Mouse (Mus musculus) liver, embryonic 14.5 days (tissue): ENCODE measurements around the gene Etv6. TPM values are rescaled to one million over a fixed set of nuclear protein-coding genes. Genes with fewer than 3 reads are reported as not detected.

Experiments used
- ATAC-seq: fragments of 200-750 bp; cut with Nextera tagmentation; 2 replicates; pipeline ENCODE4 v1.8.0; 2017; ENCODE audit warnings: moderate number of reproducible peaks, mild to moderate bottlenecking, moderate library complexity; ENCODE audit not compliant: insufficient read depth
- DNase-seq, 3 experiments: peaks; one replicate each; pipeline ENCODE4 v3.0.0-alpha.2; 2012 to 2013; ENCODE audit warnings: low read depth in 3 of 3, low spot score in 3 of 3
- H3K27ac ChIP-seq: fragments of 300-500 bp; sonication (generic); 2 replicates; pipeline ENCODE4 v1.5.1; 2014; ENCODE audit warnings: moderate library complexity, mild to moderate bottlenecking, control low read depth, inconsistent platforms
- H3K27me3 ChIP-seq: fragments of 300-500 bp; sonication (generic); 2 replicates; pipeline ENCODE4 v1.6.1; 2014; ENCODE audit warnings: mild to moderate bottlenecking, low read length, moderate library complexity; ENCODE audit not compliant: control insufficient read depth, insufficient read depth
- H3K36me3 ChIP-seq: fragments of 300-500 bp; sonication (generic); replicated peaks from 2 replicates; pipeline ENCODE4 v1.6.1; 2014; ENCODE audit warnings: low read depth; ENCODE audit not compliant: control insufficient read depth, insufficient read depth
- H3K4me1 ChIP-seq, 2 experiments: fragments of 200-500 bp in 1 of 2; fragments of 300-500 bp in 1 of 2; sonication (generic) in 1 of 2; replicated peaks; 2 replicates each; pipeline ENCODE4 v1.6.1; 2012 to 2014; ENCODE audit warnings: antibody characterized with exemption in 1 of 2, inconsistent platforms in 1 of 2, low read length in 1 of 2; ENCODE audit not compliant: control insufficient read depth in 2 of 2, insufficient read depth in 2 of 2
- H3K4me2 ChIP-seq: fragments of 300-500 bp; sonication (generic); 2 replicates; pipeline ENCODE4 v1.6.1; 2014; ENCODE audit warnings: low read depth, mild to moderate bottlenecking, control low read depth, moderate library complexity
- H3K4me3 ChIP-seq, 2 experiments: fragments of 200-500 bp in 1 of 2; fragments of 300-500 bp in 1 of 2; sonication (generic) in 1 of 2; 2 replicates each; pipeline ENCODE4 v1.5.1; 2012 to 2014; ENCODE audit warnings: low read depth in 2 of 2, low read length in 2 of 2, mild to moderate bottlenecking in 2 of 2, control low read depth in 1 of 2, inconsistent platforms in 1 of 2, moderate library complexity in 1 of 2; ENCODE audit not compliant: insufficient read depth in 1 of 2
- H3K9ac ChIP-seq: fragments of 300-500 bp; sonication (generic); replicated peaks from 2 replicates; pipeline ENCODE4 v1.6.1; 2014; ENCODE audit warnings: mild to moderate bottlenecking, control low read depth, moderate library complexity
- H3K9me3 ChIP-seq: fragments of 300-500 bp; sonication (generic); 2 replicates; pipeline ENCODE4 v1.6.1; 2016; ENCODE audit warnings: low read length, mixed read lengths; ENCODE audit not compliant: control insufficient read depth
- CTCF ChIP-seq: IDR thresholded peaks from 2 replicates; pipeline ENCODE4 v1.5.1; 2016; ENCODE audit warnings: antibody characterized with exemption, low read depth, control low read depth
- EP300 ChIP-seq: IDR thresholded peaks from 2 replicates; pipeline ENCODE4 v1.6.1; 2016; ENCODE audit warnings: antibody characterized with exemption, low read depth
- WGBS: fragments of 180-500 bp; shearing (Covaris S2); extraction: QIAGEN DNeasy Blood & Tissue Kit; methylation state at CpG from one replicate; pipeline ENCODE4 v1.1.7; 2014; ENCODE audit not compliant: insufficient replicate concordance; 5-methylcytosine and 5-hydroxymethylcytosine counted together
- polyA plus RNA-seq, 2 experiments: library from polyadenylated mRNA; depleted of rRNA in 1 of 2; stranded (reverse) in 1 of 2; unstranded in 1 of 2; fragments of >200 nt; fragmentation: Nextera tagmentation in 1 of 2; extraction: Ambion mirVana in 1 of 2; gene quantifications; 2 replicates each; pipeline versions ENCODE4 v1.2.1 to v1.2.3; 2012 to 2014

Etv6 gene
- polyA plus RNA-seq, 2 experiments: 2.6 to 3.0 TPM

DNA sequence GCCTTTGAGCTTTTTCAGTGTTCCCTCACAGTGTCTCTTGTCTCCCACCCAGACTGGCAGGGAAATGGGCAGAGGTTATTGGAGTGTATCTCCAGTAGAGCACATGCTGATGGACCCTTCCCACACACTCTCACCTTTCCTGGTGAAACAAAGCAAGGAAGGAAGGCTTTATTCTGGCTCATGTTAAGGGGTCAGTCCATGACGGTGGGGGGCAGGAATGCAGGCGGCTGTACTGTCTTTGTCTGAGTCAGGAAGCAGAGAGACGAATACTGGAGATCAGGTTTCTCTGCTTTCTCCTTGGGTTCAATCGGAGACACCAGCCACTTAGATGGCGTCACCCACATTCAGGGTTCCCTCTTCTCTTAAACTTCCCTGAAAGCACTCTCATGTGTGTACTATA lies 11.7 kb downstream of the Etv6 start:
- ATAC-seq: no peak
- Histone ChIP-seq H3K4me3 (no peak overlapping the region), H3K4me1 (peaks cover 0 to 26% of the 10 kb centered on the region in 2 experiments; a peak in 3 of 4 replicates), H3K27me3 (no peaks in the 10 kb centered on the region), H3K9ac (no peak overlapping the region), H3K36me3 (no peaks in the 10 kb centered on the region), H3K4me2 (no peak overlapping the region), H3K27ac (no peak overlapping the region), H3K9me3 (no peaks in the 10 kb centered on the region)
- 62% methylated on average over 5 of the region's 5 CpGs for WGBS
- TF ChIP-seq CTCF: no peak
- TF ChIP-seq EP300: no peak
- DNase-seq: no peak

DNA sequence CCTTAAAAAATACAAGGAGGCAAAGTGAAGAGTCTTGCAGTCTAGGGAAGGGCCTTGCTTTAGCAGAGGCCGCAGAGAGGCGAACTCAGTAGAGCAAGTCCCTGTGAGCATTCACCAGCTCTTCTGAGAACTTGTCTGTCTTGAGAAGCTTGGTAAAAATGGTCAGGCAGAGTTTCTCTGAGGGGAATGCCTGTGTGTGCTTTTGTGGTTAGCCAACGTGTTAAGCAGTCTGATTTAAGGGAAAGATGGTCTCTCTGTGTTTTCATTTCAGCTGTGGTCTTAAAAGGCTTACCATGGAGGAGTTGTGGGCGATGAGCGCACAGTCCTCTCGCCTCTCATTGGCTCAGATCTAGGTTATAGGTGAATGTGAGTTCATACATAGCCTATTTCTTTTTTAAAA lies 12.5 kb downstream of the Etv6 start:
- Histone ChIP-seq H3K27ac (no peak overlapping the region), H3K27me3 (no peaks in the 10 kb centered on the region), H3K9me3 (no peaks in the 10 kb centered on the region), H3K4me3 (no peak overlapping the region), H3K4me2 (no peak overlapping the region), H3K9ac (no peak overlapping the region), H3K36me3 (no peaks in the 10 kb centered on the region), H3K4me1 (peaks cover 0 to 25% of the 10 kb centered on the region in 2 experiments; a peak in 3 of 4 replicates)
- TF ChIP-seq EP300 (no peak), CTCF (no peak)
- DNase-seq: no peak
- WGBS: 57% methylated on average over 6 of the region's 6 CpGs
- ATAC-seq: no peak

DNA sequence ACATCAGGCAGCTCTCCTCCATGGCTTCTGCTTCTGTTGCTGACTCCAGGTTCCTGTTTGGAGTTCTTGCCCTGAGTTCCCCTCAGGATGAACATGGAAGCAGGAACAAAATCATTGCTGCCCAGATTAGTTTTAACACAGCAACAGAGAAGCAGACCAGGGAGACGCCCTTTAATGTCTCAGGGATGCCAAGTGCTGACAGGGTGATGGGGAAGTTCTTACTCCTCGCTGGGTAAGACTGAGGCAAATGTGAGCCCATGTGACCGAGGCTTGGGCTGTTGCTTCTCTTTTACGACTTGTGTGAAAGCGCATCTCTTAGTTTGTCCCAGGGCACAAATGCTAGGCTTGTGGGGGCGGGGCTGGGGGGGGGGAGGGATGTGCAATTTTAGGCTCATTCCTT lies 13.5 kb downstream of the Etv6 start:
- no peaks in the 10 kb centered on the region for H3K36me3 ChIP-seq
- H3K9me3 ChIP-seq: no peaks in the 10 kb centered on the region
- no peak overlapping the region for H3K4me2 ChIP-seq
- WGBS: 53% methylated on average over 6 of the region's 6 CpGs
- DNase-seq (no peak), ATAC-seq (no peak)
- H3K4me3 ChIP-seq: no peak overlapping the region
- no peak overlapping the region for H3K9ac ChIP-seq
- no peak overlapping the region for H3K27ac ChIP-seq
- no peaks in the 10 kb centered on the region for H3K27me3 ChIP-seq
- TF ChIP-seq CTCF (no peak), EP300 (no peak)
- peaks cover 0 to 23% of the 10 kb centered on the region in 2 experiments; a peak in 3 of 4 replicates for H3K4me1 ChIP-seq

DNA sequence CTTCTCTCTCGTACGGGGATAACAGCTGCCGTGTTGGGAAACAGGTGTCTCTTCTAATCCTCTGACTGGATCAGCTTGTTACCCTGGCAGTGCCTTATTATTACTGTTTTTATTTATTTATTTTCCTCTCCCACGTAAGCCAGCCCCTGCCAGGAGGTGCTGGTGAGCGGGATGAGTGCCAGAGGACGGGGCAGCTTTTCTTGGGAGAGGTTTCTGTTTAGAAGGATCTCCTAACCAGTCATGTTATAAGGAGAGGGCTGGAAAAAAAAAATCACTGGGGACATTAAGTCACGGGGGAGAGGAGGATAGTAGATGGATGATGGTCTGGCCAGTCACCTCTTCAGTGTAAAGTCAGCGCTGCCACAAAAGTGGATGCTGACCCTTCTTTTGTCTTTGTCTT lies 15.0 kb downstream of the Etv6 start:
- no peak for ATAC-seq
- no peaks in the 10 kb centered on the region for H3K36me3 ChIP-seq
- no peak for DNase-seq
- H3K27ac ChIP-seq: no peak overlapping the region
- no peaks in the 10 kb centered on the region for H3K27me3 ChIP-seq
- no peak overlapping the region for H3K9ac ChIP-seq
- TF ChIP-seq CTCF: no peak
- TF ChIP-seq EP300: no peak
- H3K4me2 ChIP-seq: no peak overlapping the region
- peaks cover 0 to 11% of the 10 kb centered on the region in 2 experiments; a peak in 2 of 4 replicates for H3K4me1 ChIP-seq
- WGBS: 74% methylated on average over 8 of the region's 8 CpGs
- H3K9me3 ChIP-seq: no peaks in the 10 kb centered on the region
- no peak overlapping the region for H3K4me3 ChIP-seq

DNA sequence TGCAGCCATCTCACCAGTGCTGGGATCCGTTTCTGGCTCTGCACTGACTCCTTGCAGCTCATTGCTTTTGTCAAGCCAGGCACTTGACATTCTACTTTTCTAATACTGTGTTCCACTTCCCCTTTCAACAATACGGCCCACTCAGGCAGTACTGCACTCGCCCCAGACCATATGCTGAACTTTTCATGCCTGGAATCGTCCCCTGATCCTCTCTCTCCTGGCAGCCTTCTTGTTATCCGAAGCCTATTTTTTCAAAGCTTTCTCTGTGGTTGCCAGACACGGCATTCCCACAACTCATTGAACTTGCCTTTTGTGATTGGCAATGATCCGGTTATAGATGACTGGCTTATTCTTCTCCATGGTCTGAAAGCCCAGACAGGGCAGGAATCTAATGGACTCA lies 16.4 kb downstream of the Etv6 start:
- TF ChIP-seq CTCF (no peak), EP300 (no peak)
- Histone ChIP-seq H3K4me2 (no peak overlapping the region), H3K9me3 (no peaks in the 10 kb centered on the region), H3K27ac (no peak overlapping the region), H3K27me3 (no peaks in the 10 kb centered on the region), H3K36me3 (no peaks in the 10 kb centered on the region), H3K4me3 (no peak overlapping the region), H3K4me1 (peaks cover 0 to 6% of the 10 kb centered on the region in 2 experiments; a peak in 1 of 4 replicates), H3K9ac (no peak overlapping the region)
- DNase-seq: no peak
- WGBS: 45% methylated on average over 7 of the region's 7 CpGs
- no peak for ATAC-seq
